Mouse (Mus musculus) heart, adult 2 months (tissue): ENCODE results near the gene Fgfr2. TPM values are rescaled to one million over a fixed set of nuclear protein-coding genes. Genes with fewer than 3 reads are reported as not detected.

Experiments used
- DNase-seq, 2 experiments: peaks; one replicate each; pipeline ENCODE4 v3.0.0; 2021
- H3K27ac ChIP-seq: fragments of 200-600 bp; 2 replicates; pipeline ENCODE4 v1.8.1; 2022
- H3K27me3 ChIP-seq: fragments of 200-500 bp; 2 replicates; pipeline ENCODE4 v1.6.1; 2012; ENCODE audit warnings: mild to moderate bottlenecking, low read length, inconsistent platforms, mixed read lengths; ENCODE audit not compliant: control insufficient read depth, insufficient read depth
- H3K36me3 ChIP-seq: fragments of 200-500 bp; 2 replicates; pipeline ENCODE4 v1.6.1; 2012; ENCODE audit warnings: low read length, inconsistent platforms; ENCODE audit not compliant: control insufficient read depth, insufficient read depth
- H3K4me1 ChIP-seq: fragments of 200-500 bp; 2 replicates; pipeline ENCODE4 v1.6.1; 2011; ENCODE audit warnings: low read length; ENCODE audit not compliant: control insufficient read depth, insufficient read depth
- H3K4me3 ChIP-seq: fragments of 200-600 bp; 2 replicates; pipeline ENCODE4 v1.8.1; 2022
- H3K79me2 ChIP-seq: fragments of 200-500 bp; replicated peaks from 2 replicates; pipeline ENCODE4 v1.6.1; 2012; ENCODE audit warnings: mild to moderate bottlenecking, inconsistent platforms, low read length, moderate library complexity, mixed read lengths; ENCODE audit not compliant: control insufficient read depth, insufficient read depth
- H3K9ac ChIP-seq: fragments of 200-500 bp; 2 replicates; pipeline ENCODE4 v1.6.1; 2012; ENCODE audit warnings: low read depth, mild to moderate bottlenecking, control low read depth, inconsistent platforms, low read length, mixed read lengths
- CTCF ChIP-seq: fragments of 200-600 bp; IDR thresholded peaks from 2 replicates; pipeline ENCODE4 v1.8.1; 2022; ENCODE audit warnings: antibody characterized with exemption, mild to moderate bottlenecking, moderate library complexity
- EP300 ChIP-seq: fragments of 200-500 bp; IDR thresholded peaks from 2 replicates; pipeline ENCODE4 v1.6.1; 2011; ENCODE audit warnings: low read depth, low read length, control low read depth; ENCODE audit not compliant: insufficient read depth
- POLR2A ChIP-seq: fragments of 200-500 bp; IDR thresholded peaks from 2 replicates; pipeline ENCODE4 v1.6.1; 2011; ENCODE audit warnings: mild to moderate bottlenecking, low read depth, low read length, control low read depth; ENCODE audit not compliant: insufficient read depth
- WGBS: fragments of 180-500 bp; shearing (Covaris S2); methylation state at CpG from one replicate; pipeline ENCODE4 v1.1.7; 2018; 5-methylcytosine and 5-hydroxymethylcytosine counted together
- intact Hi-C: fragments of 180-260 bp; cut with DNase I; formaldehyde crosslinking; loops from one replicate; pipeline ENCODE4 v1.15.1; 2025
- polyA plus RNA-seq: library from polyadenylated mRNA; depleted of rRNA; stranded (reverse); fragments of >200 nt; gene quantifications from 2 replicates; pipeline ENCODE4 v1.2.3, GENCODE M21; 2012
- total RNA-seq, 2 experiments: library from RNA; stranded (reverse); gene quantifications; 2 replicates each; pipeline ENCODE4 v1.2.3; 2021

Fgfr2 gene
- total and polyA plus RNA-seq, 3 experiments: 1.1 to 2.0 (median 1.3) TPM

GRCm38 (mm10) chr7:132435486-132436055 lies 687.6 kb downstream of the Fgfr2 start:
- WGBS: 52% methylated on average over 8 of the region's 8 CpGs
- H3K79me2 ChIP-seq: no peaks in the 10 kb centered on the region
- no peak overlapping the region for H3K9ac ChIP-seq
- no peaks in the 10 kb centered on the region for H3K36me3 ChIP-seq
- no peak overlapping the region for H3K27ac ChIP-seq
- H3K4me1 ChIP-seq: peaks cover 4% of the 10 kb centered on the region
- DNase-seq: no peak
- intact Hi-C loops: no loop called here
- no peak overlapping the region for H3K4me3 ChIP-seq
- no peaks in the 10 kb centered on the region for H3K27me3 ChIP-seq
- TF ChIP-seq EP300: no peak
- no peak for TF ChIP-seq POLR2A
- no peak for TF ChIP-seq CTCF

- H3K79me2 ChIP-seq: no peaks in the 10 kb centered on the region
- intact Hi-C loops: no loop called here
- no peak overlapping the region for H3K9ac ChIP-seq
- no peak overlapping the region for H3K4me3 ChIP-seq
- H3K36me3 ChIP-seq: no peaks in the 10 kb centered on the region
- no peaks in the 10 kb centered on the region for H3K27me3 ChIP-seq
- DNase-seq: no peak
- H3K27ac ChIP-seq: no peak overlapping the region
- no peak for TF ChIP-seq EP300
- no peak for TF ChIP-seq CTCF
- H3K4me1 ChIP-seq: no peaks in the 10 kb centered on the region
- 58% methylated on average over 4 of the region's 4 CpGs for WGBS
Measured at GRCm38 (mm10) chr7:132429324-132429723, 693.8 kb downstream of the Fgfr2 start.

DNA sequence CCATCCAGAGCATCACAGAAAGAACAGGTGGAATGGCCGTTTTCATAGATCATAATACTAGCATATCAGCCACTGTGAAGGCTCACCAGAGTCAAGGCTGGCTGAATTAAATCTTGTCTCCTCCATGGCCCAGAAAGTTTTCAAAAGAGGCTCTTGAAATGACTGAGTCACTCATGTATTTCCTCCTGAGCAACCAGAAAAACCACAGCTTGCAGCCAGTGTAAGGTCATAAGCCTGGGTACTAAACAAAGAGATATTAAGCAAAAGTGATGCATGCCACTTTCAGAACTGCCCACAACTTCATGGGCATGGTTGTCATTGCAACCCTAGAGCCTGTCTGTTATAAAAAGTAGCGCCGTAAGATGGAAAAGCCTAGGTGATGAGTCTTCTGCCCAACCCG lies 694.8 kb downstream of the Fgfr2 start:
- H3K79me2 ChIP-seq: no peaks in the 10 kb centered on the region
- H3K4me1 ChIP-seq: peaks cover 3% of the 10 kb centered on the region
- H3K36me3 ChIP-seq: no peaks in the 10 kb centered on the region
- DNase-seq: no peak
- H3K9ac ChIP-seq: no peak overlapping the region
- H3K27me3 ChIP-seq: no peaks in the 10 kb centered on the region
- TF ChIP-seq CTCF: no peak
- TF ChIP-seq EP300: no peak
- TF ChIP-seq POLR2A: no peak
- no peak overlapping the region for H3K4me3 ChIP-seq
- 95% methylated on average over 4 of the region's 4 CpGs for WGBS
- intact Hi-C loops: no loop called here
- H3K27ac ChIP-seq: no peak overlapping the region

GRCm38 (mm10) chr7:132426069-132426468 lies 697.1 kb downstream of the Fgfr2 start:
- no peaks in the 10 kb centered on the region for H3K36me3 ChIP-seq
- H3K4me1 ChIP-seq: peaks cover 3% of the 10 kb centered on the region
- H3K79me2 ChIP-seq: no peaks in the 10 kb centered on the region
- 74% methylated on average over 5 of the region's 5 CpGs for WGBS
- intact Hi-C loops: no loop called here
- H3K27me3 ChIP-seq: no peaks in the 10 kb centered on the region
- H3K4me3 ChIP-seq: no peak overlapping the region
- H3K9ac ChIP-seq: no peak overlapping the region
- no peak for DNase-seq
- TF ChIP-seq CTCF (no peak), EP300 (no peak), POLR2A (no peak)
- no peak overlapping the region for H3K27ac ChIP-seq

GRCm38 (mm10) chr7:132425364-132425999 lies 697.7 kb downstream of the Fgfr2 start:
- Histone ChIP-seq H3K4me1 (peaks cover 3% of the 10 kb centered on the region), H3K79me2 (no peaks in the 10 kb centered on the region), H3K36me3 (no peaks in the 10 kb centered on the region), H3K27ac (no peak overlapping the region), H3K9ac (no peak overlapping the region), H3K27me3 (no peaks in the 10 kb centered on the region), H3K4me3 (no peak overlapping the region)
- no peak for DNase-seq
- WGBS: 79% methylated on average over 11 of the region's 11 CpGs
- TF ChIP-seq EP300 (no peak), CTCF (no peak), POLR2A (no peak)
- intact Hi-C loops: no loop called here

DNA sequence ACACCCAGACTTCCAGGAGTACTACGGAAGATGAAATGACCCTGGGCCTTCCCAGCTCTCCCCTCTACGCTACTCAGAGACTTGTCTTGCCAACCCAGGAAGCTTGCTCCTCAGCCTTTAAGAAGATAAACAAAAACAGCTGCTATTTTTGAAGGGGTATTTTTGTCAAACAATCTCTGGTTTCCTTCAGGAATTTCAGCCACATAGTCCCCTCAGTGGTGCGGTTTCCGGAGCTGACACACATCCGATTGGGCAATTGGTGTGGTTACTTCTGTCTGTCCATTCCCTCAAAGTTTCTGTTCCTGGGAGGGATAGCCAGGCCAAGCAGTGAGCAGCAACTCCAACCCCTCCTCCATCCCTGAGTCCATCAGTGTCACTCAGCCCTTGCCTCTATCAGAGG lies 699.6 kb downstream of the Fgfr2 start:
- no peaks in the 10 kb centered on the region for H3K79me2 ChIP-seq
- no peak for TF ChIP-seq POLR2A
- no peak for TF ChIP-seq CTCF
- TF ChIP-seq EP300: 0 out of 2 replicates have a peak, but pooled peaks have one; percentile 15
- no peak overlapping the region for H3K4me3 ChIP-seq
- H3K9ac ChIP-seq: no peak overlapping the region
- intact Hi-C loops: loop anchor here (5.0 kb wide), 2 partner anchors 49 to 106 kb away; partner anchors contain the start of gene Chst15
- H3K36me3 ChIP-seq: no peaks in the 10 kb centered on the region
- no peaks in the 10 kb centered on the region for H3K27me3 ChIP-seq
- H3K27ac ChIP-seq: peak overlapping the region; percentile 65
- peak in 1 of 2 experiments; percentile 55 for DNase-seq
- H3K4me1 ChIP-seq: peaks cover 3% of the 10 kb centered on the region
- 45% methylated on average over 5 of the region's 5 CpGs for WGBS
